Mouse (Mus musculus) neutrophil, adult 65 days (primary cell): ENCODE results near the gene Ubtf. TPM values are rescaled to one million over a fixed set of nuclear protein-coding genes. Genes with fewer than 3 reads are reported as not detected.

Experiments used
- total RNA-seq: library from RNA; stranded (reverse); gene quantifications from 2 replicates; pipeline ENCODE4 v1.2.4, GENCODE M21; 2023

The Ubtf gene
- 55.7 and 64.3 TPM in 2 replicates for total RNA-seq

DNA sequence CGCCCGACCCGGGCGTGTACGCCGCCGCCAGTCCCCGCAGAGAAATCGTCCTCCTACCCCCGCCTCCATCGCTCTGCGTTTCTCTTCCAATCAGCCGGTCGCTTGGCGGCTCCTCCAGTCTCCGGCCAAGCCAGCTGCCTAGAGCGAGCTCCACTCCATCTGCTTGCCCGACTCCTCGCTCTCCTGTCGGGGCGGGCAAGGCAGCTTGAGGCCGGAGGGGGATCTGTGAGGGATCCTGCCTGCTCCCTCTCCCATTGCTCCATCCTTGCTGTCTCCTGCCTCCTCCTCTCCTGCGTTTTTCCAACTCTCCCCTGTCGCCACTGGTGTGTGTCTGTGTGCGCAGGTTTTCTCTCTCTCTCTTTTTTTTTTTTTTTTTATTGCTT lies at the start of gene Ubtf:
TSS of gene Ubtf (minus strand) at position 333 of the 383 bp plus-strand sequence.

DNA sequence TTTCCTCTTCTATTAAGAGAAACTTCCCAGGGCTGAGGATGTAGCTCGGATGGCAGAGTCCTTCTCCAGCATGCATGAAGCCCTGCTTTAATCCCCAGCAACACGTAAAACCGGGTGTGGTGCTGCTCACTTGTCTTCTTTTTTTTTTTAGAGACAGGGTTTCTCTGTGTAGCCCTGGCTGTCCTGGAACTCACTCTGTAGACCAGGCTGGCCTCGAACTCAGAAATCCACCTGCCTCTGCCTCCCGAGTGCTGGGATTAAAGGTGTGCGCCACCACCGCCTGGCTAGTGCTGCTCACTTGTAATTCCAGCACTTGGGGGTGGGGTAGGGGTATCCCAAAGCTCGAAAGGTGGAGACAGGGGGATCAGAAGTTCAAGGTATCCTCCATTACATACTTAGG lies 46.6 kb upstream of the Ubtf start, which contains the start of gene Slc4a1:
TSS of gene Slc4a1 (minus strand) at position 101 of the 400 bp plus-strand sequence.

DNA sequence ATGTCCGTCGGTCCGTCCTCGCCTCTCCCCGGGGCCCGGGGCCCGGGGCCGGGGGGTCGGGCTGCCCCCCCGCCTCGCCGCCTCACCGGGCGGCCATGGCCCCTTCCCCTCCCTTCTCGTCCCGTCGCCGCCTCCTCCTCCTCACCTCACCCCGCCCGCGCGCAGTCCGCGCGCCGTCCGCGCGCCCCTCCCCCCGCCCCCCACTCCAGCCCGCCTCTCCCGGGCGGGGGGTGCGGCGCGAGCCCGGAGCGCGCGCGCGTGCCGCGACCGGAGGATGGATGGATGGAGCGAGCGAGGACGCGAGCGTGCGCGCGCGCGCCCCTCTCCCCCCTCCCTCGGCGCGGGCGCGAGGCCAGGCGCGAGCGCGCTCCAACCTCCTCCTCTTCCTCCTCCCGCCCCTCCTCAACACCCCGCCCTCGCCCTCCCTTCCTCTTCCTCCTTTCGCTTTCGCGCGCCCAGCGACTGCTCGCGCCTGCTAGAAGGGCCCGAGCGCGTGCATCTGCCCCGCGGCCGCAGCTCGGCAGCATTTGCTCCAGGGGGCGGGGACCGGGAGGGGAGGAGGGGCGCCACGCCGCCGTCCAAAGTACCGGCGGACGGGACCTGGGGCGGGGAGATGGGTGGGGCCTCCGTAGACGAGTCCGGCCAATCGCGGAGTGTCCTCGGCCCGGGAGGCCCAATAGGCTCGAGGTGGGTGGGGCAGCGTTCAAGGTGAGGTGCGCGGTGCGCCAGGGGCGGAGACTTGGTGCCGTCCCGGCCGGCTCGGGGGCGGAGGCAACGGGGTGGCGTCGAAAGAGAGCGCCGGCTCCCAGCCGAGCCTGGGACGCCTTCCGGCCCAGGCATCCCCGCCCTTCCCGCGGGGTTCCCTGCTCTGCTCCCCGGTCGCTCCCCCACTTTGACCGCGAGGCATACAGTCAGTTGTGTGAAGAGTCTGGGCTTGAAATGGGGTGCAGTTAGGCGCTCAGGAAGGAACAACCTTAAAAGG lies 22.8 kb downstream of the Ubtf start, which contains the start of gene Atxn7l3:
TSS of gene Atxn7l3 (minus strand) at position 141 of the 982 bp plus-strand sequence.

DNA sequence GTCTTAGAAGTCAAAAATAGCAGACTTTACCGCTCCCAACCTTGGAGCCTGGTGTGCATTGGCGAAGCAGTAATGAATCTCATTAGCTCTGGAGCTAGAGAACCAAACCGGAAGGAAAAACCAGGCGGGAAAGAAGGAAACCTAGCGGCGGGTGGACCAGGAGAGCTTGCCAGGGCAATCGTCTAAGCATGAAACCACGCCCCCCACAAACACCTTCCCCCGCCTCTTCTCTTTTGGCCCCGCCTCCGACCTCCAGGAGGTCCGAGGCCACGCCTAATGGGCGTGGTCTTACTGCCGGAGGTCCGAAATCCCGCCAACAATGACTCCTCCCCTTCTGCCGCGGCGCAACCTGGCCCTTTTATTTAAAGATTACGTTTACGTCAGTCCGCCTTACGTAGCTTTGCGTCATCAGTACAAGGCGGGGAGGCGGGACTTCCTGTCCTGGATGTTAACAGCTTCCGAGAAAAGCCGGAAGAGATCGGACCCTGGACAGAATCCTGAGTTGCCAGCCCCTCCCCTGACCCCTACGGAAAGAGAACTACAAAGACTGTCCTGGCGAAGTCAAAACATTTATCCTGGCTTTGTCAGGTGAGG lies 34.9 kb downstream of the Ubtf start, which contains the start of gene Tmub2:
TSS of gene Tmub2 (plus strand) at position 431 of the 594 bp plus-strand sequence.

DNA sequence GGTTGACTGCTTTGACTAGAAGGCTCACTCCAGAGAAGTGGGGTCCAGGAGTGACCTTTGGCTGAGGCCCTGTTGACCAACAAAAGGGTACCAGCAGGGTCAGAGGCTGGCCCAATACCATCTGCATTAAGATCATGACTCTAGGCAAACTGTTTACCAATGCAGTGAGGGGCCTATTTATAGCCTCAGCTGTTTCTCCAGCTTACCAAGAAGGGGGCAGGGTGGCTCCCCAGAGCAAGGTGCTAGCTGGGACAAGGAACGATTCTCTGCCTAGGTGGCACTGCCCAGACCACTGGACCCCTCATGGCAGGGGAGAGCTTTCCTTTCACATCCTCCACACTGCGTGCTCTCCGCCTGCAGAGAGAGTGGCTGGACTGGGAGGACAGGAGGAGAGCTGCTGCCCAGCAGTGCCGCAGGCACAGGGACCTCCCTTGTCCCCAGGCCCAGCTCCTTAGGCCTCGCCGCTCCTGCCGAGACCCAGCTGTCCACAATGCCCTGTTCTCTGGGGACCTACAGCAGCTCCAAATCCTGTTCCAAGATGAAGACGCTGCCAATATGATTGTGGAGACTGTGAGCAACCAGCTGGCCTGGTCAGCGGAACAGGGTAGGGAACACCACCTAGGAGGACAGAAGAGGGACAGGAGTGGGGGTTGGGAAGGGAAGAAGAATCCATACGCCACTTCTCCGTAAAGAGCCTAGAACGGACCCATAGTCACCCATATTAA lies 50.9 kb downstream of the Ubtf start, which contains the start of gene Asb16:
TSS of gene Asb16 (plus strand) at position 224 of the 725 bp plus-strand sequence.

Other genes with a start within 250 kb of the Ubtf start
- 0.18 and 0.69 TPM in 2 replicates for gene Mpp2, start 231.2 kb downstream of the Ubtf start, total RNA-seq
- not detected in 2 replicates for gene Ppy, start 218.4 kb downstream of the Ubtf start, total RNA-seq
- gene Pyy, start 211.9 kb downstream of the Ubtf start, total RNA-seq: not detected in 2 replicates
- gene Nags, start 174.2 kb downstream of the Ubtf start, total RNA-seq: not detected in 2 replicates
- 9.1 and 9.3 TPM in 2 replicates for gene Tmem101, start 163.3 kb downstream of the Ubtf start, total RNA-seq
- 35.9 and 37.7 TPM in 2 replicates for gene Lsm12, start 134.4 kb downstream of the Ubtf start, total RNA-seq
- gene G6pc3, start 130.1 kb downstream of the Ubtf start, total RNA-seq: 14.6 and 15.4 TPM in 2 replicates
- gene Hdac5, start 89.6 kb downstream of the Ubtf start, total RNA-seq: 128 and 209 TPM in 2 replicates
- gene BC030867, start 70.9 kb downstream of the Ubtf start, total RNA-seq: 5.5 and 8.6 TPM in 2 replicates
- not detected in 2 replicates for gene Asb16, start 51.0 kb downstream of the Ubtf start, total RNA-seq
- gene Tmub2, start 34.8 kb downstream of the Ubtf start, total RNA-seq: 50.8 and 64.1 TPM in 2 replicates
- 63.5 and 84.5 TPM in 2 replicates for gene Atxn7l3, start 23.1 kb downstream of the Ubtf start, total RNA-seq
- 3.9 and 13.2 TPM in 2 replicates for gene Slc4a1, start 46.5 kb upstream of the Ubtf start, total RNA-seq
- not detected in 2 replicates for gene Rundc3a, start 73.7 kb upstream of the Ubtf start, total RNA-seq
- 38.0 and 43.1 TPM in 2 replicates for gene Slc25a39, start 88.2 kb upstream of the Ubtf start, total RNA-seq
- 281 and 343 TPM in 2 replicates for gene Grn, start 110.6 kb upstream of the Ubtf start, total RNA-seq
- gene Fam171a2, start 127.9 kb upstream of the Ubtf start, total RNA-seq: not detected in 2 replicates
- 8.4 and 17.9 TPM in 2 replicates for gene Itga2b, start 150.4 kb upstream of the Ubtf start, total RNA-seq
- gene Gpatch8, start 236.7 kb upstream of the Ubtf start, total RNA-seq: 28.0 and 36.0 TPM in 2 replicates